Mouse (Mus musculus): Measurements from ENCODE around the gene Muc2.

DNA sequence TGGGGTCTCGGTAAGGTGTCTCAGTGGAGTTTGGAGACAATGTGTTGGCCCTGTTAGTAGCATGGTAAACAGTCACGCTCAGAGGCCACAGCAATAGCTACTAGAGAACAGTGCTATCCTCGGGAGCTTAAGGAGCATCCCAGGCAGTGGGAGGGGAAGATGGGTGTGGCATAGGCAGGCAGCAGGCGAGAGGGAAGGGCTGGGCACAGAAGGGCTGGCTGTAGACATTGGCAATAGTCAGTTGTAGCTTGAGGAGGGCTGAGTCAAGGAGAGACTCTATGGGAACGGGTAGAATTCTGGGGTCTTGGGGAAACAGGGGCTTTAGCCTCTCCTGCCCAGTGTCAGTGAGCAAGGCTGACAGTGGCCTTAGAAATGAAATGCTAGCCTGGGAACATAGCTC, 27.9 kb upstream of the Muc2 start:
- TF ChIP-seq CTCF (IDR thresholded peaks at IDR 0.05; ENCODE audit: low read depth, low read length), result no peak
- TF ChIP-seq GATA1 (IDR thresholded peaks at IDR 0.05; ENCODE audit: borderline replicate concordance, low read length), result no peak
- TF ChIP-seq TAL1 (conservative IDR thresholded peaks at IDR 0.05; ENCODE audit: low read depth, low read length), result no peak

Data from G1E (cell line).